Mouse (Mus musculus): ENCODE data around the gene Sectm1a.
"Not testable (repeated sequence)": the region's sequence is repeated elsewhere in the genome, so short reads cannot be mapped to it uniquely, and the experiment has no call there.

The Sectm1a gene

GRCm38 (mm10) chr11:121089756-121090546 is 8.9 kb upstream of the Sectm1a start:
- no peak for DNase-seq

- no peak for DNase-seq
These were observed 8.0 kb upstream of the Sectm1a start for GRCm38 (mm10) chr11:121088997-121089396.

GRCm38 (mm10) chr11:121086296-121086695 is 5.3 kb upstream of the Sectm1a start:
- DNase-seq = peak; percentile 63

- peak; percentile 53 for DNase-seq
These were observed 4.2 kb upstream of the Sectm1a start for GRCm38 (mm10) chr11:121085181-121085580.

- no peak for DNase-seq
These were observed 2.0 kb upstream of the Sectm1a start for GRCm38 (mm10) chr11:121082857-121083500.

DNA sequence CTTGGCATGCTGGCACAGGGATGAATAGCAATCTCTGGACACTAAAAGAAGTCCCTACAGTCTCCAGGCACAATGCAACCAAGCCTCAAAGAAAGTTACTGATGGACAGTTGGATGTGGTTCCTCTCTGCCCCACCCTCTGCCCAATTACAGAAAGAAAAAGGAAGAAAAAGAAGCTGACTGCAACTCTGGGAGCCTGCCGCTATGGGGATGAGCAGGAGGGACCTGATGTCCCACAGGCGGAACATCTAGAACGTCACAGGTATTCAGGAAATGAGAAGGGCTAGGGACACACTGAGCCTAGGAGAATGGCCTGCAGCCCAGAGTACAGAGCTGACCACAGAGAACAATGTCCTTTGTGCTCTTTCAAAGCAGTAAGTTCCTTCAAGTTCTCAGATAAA is 1.2 kb upstream of the Sectm1a start:
- no peak for DNase-seq

- no peak for DNase-seq
These were observed 690 bp downstream of the Sectm1a start for GRCm38 (mm10) chr11:121080330-121080729.

DNA sequence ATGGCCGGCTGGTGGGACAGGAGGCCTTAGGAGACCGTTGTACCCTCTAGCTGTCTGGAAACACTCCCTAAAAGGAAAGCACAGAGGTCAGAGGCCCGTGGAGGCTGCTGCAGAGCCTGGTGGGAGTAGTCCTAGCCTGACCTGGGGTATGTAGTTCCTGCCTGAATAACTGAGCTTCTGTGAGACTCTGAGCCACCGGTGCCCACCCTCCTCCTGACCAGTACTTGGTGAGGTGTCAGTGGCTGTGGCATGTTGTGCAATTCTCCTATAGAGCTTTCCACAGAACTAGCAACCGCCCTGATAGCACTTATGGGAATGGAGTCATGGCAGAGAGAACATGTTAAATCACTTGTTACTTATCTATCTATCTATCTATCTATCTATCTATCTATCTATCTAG is 5.4 kb downstream of the Sectm1a start:
- no peak for DNase-seq

DNA sequence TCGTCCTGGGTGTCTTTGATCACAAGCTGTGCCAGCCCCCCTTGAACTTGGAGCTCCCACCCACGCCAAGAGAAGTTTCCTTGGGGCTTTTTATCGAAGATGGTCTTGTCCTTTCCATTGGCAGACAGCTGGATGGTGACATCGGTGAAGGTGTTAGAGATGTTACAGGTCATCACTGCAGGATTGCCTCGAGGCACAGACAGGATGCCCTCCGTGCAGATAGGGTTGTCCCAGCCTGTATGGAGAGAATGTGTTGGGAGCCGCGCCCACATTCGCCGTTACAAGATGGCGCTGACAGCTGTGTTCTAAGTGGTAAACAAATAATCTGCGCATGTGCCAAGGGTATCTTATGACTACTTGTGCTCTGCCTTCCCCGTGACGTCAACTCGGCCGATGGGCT is 11.4 kb downstream of the Sectm1a start:
- DNase-seq = not testable (repeated sequence)

GRCm38 (mm10) chr11:121067895-121068294 is 13.1 kb downstream of the Sectm1a start:
- peak; percentile 59 for DNase-seq

GRCm38 (mm10) chr11:121064197-121064596 is 16.8 kb downstream of the Sectm1a start:
- peak; percentile 56 for DNase-seq

- peak; percentile 78 for DNase-seq
These were observed 17.6 kb downstream of the Sectm1a start, which contains the start of gene Sectm1b for GRCm38 (mm10) chr11:121063379-121063778. Gene Sectm1b, minus strand, starts transcription at chr11:121063569.

- DNase-seq = peak; percentile 31
These were observed 19.4 kb downstream of the Sectm1a start for GRCm38 (mm10) chr11:121061615-121062014.

- not testable (repeated sequence) for DNase-seq
These were observed 20.5 kb downstream of the Sectm1a start for GRCm38 (mm10) chr11:121060401-121061067.

DNA sequence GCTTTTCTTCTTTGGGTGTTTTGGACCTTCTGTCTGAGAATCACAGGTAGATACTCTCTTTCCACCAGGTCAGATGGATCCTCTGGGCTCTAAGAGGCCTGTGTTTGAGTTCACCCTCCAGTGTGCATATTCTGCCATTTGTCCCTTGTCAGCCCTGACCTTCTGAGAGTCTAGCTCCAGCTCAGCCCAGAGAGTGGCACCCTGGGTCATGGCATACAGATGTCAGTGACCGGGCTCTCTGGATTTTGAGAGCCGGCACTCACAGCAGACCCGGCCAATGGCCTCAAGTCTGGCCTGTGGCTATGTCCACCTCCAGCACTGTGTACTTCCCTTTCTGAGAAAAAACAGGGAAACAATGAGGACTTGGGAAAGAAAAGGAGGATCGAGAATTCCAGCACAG is 21.5 kb downstream of the Sectm1a start:
- DNase-seq = peak; percentile 19

DNA sequence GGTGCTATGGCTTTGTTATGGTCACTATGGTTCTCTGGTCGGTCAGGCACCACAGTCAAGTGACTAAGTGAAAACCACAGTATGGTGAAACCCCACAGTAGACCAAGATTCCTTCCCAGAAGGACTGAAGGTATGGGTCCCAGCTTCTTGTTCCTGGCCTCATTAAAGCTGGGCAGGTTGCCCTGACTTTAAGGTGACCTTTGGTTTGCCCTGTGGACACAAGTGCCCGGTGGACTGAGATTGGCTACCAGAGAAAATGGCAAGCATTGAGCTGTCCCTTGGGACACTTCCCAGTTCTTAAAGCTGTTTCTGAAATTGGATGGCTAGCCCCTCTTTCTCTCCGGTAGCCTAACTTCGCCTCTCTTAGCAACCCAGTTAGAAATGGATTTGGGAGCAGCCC is 22.1 kb downstream of the Sectm1a start:
- DNase-seq = peak; percentile 81

DNA sequence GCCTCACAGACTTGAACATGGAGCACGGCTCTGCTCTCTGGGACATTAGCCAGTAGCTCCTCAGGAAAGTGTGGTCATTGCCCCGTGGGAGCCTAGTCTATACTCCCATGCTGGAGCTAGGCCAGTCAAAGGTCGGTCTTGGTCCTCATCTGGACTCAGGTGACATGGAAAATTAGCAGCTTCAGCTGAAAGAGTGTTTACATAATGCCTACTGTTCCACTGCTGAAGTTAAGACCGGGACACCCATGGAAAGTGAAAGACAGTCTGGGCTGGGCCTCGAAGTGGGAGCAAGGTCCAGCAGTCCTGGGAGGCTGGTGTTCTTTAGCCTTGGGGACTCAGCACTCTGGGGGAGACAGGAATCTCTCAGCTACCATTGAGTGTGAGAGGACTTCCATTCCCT is 22.9 kb downstream of the Sectm1a start:
- DNase-seq = peak; percentile 97

DNA sequence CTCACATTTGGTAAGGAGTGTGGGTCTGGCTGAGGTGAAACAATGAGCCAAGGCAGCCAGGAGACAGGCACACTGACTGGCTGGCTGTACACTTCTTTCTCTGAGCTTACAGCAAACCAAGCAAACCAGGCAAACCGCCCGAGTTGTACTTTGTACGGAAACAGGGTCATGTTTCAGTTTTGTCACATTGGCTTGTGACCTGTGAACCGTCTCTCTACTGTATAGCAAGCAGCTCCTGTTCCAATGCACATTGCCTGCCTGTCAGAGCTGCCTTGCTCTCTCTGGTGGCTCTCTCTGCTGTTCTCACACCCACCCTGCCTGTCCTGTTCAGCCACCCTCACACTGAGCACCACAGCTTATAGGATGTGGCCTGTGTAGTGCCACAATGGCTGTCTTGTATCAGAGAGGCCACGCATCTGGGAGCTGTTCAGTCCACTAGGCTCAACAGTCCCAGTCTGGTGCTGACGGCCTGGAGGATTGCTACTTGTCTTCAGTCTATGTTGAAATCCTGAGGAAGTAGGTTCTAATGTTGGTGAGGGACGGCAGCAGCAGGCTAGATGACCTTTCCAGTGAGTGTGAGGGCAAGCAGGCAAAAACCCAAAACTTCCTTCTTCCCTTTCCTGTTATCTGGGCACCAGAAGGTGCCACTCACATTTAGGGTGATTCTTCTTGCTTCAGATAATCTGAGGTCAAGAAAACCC is 24.3 kb downstream of the Sectm1a start:
- peak; percentile 91 for DNase-seq

DNA sequence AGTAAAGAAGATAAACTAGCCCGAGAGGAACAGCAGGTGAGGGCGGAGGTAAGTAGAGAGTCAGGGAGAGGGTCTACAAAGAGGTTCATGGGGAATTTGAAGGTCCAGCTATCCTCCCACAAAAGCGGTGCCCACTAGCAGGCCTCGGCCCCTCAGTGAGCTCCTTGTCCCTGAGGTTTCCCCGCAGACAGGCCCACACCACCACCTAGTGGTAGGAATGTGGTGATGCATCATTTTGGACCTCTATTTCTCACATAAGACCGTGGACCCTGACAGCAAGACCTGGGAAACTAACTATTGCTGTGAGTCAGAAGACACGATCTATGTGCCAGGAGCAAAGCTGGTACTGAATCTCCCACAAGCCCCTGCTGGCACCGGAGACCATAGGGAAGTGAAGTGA is 27.5 kb downstream of the Sectm1a start:
- peak; percentile 93 for DNase-seq

DNA sequence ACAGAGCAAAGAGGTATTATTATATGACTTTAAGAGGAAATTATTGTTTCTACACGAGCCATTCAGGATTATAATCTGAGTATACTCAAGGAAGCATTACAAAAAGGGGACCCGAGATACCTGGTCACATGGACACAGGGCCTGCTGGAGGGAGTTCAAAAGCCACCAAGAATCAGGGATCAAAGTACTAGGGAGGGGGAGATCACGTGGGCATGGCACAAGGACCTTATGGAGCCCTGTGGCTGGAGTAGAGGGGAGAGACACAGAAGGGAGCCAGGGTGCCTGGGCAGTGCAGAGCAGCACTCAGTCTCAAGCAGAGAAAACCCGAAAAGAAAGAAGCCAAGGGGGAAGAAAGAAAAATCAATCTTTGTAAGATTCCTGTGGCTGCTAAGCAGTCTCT is 28.6 kb downstream of the Sectm1a start:
- DNase-seq = peak; percentile 86

GRCm38 (mm10) chr11:121051793-121052192 is 29.2 kb downstream of the Sectm1a start:
- no peak for DNase-seq

DNA sequence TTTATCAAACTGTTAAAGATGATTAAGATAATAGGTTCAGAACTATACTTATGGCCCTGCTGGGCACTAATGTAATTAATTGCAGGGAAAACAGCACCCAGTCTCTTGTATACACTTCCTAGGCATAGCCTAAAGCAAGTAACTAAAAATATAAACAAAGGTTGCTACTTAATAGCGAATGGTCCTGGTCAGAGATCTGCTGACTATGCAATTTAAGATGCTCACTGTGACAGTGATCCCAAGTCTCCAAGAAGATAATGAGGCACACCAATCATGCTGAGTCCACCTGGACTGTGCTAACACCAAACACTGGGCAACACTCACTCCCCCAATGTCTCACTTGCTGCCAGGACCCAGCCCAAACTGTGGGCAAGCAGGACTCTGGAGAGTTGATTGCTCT is 31.2 kb downstream of the Sectm1a start:
- no peak for DNase-seq

GRCm38 (mm10) chr11:121047826-121048399 is 33.1 kb downstream of the Sectm1a start:
- DNase-seq = no peak

Measured in kidney, adult 9 months (tissue).